Mouse (Mus musculus): ENCODE data around the gene Xrcc3. TPM values are rescaled to one million over a fixed set of nuclear protein-coding genes. Genes with fewer than 3 reads are reported as not detected.

The Xrcc3 gene
- total RNA-seq, 2 experiments from 2014 or later = 1.9 to 2.2 TPM

- intact Hi-C loops (cut with DNase I) = loop anchor here (5.0 kb wide), 1 partner anchor 56 kb away; the partner anchor contains the start of genes Xrcc3 and Zfyve21
Observed at GRCm38 (mm10) chr12:111756698-111757082, 57.0 kb downstream of the Xrcc3 start.

GRCm38 (mm10) chr12:111756082-111756697 is 57.5 kb downstream of the Xrcc3 start:
- intact Hi-C loops (cut with DNase I) = loop anchor here (5.0 kb wide), 1 partner anchor 56 kb away; the partner anchor contains the start of genes Xrcc3 and Zfyve21
- DNase-seq (ENCODE audit: low spot score) = no peak

More at GRCm38 (mm10) chr12:111756698-111757082, 57.0 kb downstream of the Xrcc3 start:
- DNase-seq (ENCODE audit: low spot score) = no peak

- intact Hi-C loops (cut with DNase I) = loop anchor here (5.0 kb wide), 1 partner anchor 57 kb away; the partner anchor contains the start of genes Xrcc3 and Zfyve21
- DNase-seq (ENCODE audit: low spot score) = no peak
Observed at GRCm38 (mm10) chr12:111755231-111755630, 58.4 kb downstream of the Xrcc3 start.

GRCm38 (mm10) chr12:111754710-111755109 is 59.0 kb downstream of the Xrcc3 start:
- intact Hi-C loops (cut with DNase I) = loop anchor here (5.0 kb wide), 1 partner anchor 58 kb away; the partner anchor contains the start of genes Xrcc3 and Zfyve21

GRCm38 (mm10) chr12:111753347-111753746 is 60.3 kb downstream of the Xrcc3 start:
- intact Hi-C loops (cut with DNase I) = no loop called here
- DNase-seq (ENCODE audit: low spot score) = no peak

More at GRCm38 (mm10) chr12:111754710-111755109, 59.0 kb downstream of the Xrcc3 start:
- no peak for DNase-seq (ENCODE audit: low spot score)

Other genes starting within 250 kb of the Xrcc3 start
- gene Mark3, start 239.3 kb downstream of the Xrcc3 start, total RNA-seq (2021) = 10 to 100 TPM; 52.9 to 54.3 TPM
- 10 to 100 TPM; 91.2 to 98.8 TPM for gene Ckb, start 141.5 kb downstream of the Xrcc3 start, total RNA-seq (2021)
- gene Trmt61a, start 135.8 kb downstream of the Xrcc3 start, total RNA-seq (2021) = 1 to 10 TPM; 4.4 to 5.7 TPM
- gene Bag5, start 100.6 kb downstream of the Xrcc3 start, total RNA-seq (2021) = 10 to 100 TPM; 19.4 to 21.2 TPM
- gene Apopt1, start 100.6 kb downstream of the Xrcc3 start, total RNA-seq (2021) = 10 to 100 TPM; 32.1 to 36.4 TPM
- 10 to 100 TPM; 94.5 to 95.3 TPM for gene Klc1, start 55.0 kb downstream of the Xrcc3 start, total RNA-seq (2021)
- gene Zfyve21, start 297 bp upstream of the Xrcc3 start, total RNA-seq (2021) = 10 to 100 TPM; 61.1 to 66.7 TPM
- 10 to 100 TPM; 17.4 to 19.1 TPM for gene Ppp1r13b, start 94.2 kb upstream of the Xrcc3 start, total RNA-seq (2021)
- gene Atp5mpl, start 153.1 kb upstream of the Xrcc3 start, total RNA-seq (2021) = 1,000 to 10,000 TPM; 1,393 to 1,435 TPM
- under 1 TPM; 0.08 to 0.13 TPM for gene Tdrd9, start 157.7 kb upstream of the Xrcc3 start, total RNA-seq (2021)
- under 1 TPM in 1 of 2 experiments, not detected in 1; 0.84 TPM for gene Rd3l, start 167.4 kb upstream of the Xrcc3 start, total RNA-seq (2021)